Mouse (Mus musculus) liver, embryonic 11.5 days (tissue): ENCODE data around the gene Hecw2. TPM values are rescaled to one million over a fixed set of nuclear protein-coding genes. Genes with fewer than 3 reads are reported as not detected.

Experiments
- ATAC-seq: fragments of 200-750 bp; cut with Nextera tagmentation; replicated peaks from 2 replicates; pipeline ENCODE4 v1.8.0; 2017; ENCODE audit warnings: moderate number of reproducible peaks, mild to moderate bottlenecking, moderate TSS enrichment, moderate library complexity; ENCODE audit not compliant: low FRiP score
- DNase-seq: peaks from one replicate; pipeline ENCODE4 v3.0.0-alpha.2; 2017; ENCODE audit warnings: low spot score
- H3K27ac ChIP-seq: fragments of 300-500 bp; sonication (generic); 2 replicates; pipeline ENCODE4 v1.5.1; 2014; ENCODE audit warnings: mild to moderate bottlenecking, low read depth, low read length, control low read depth
- H3K27me3 ChIP-seq: fragments of 300-500 bp; sonication (generic); replicated peaks from 2 replicates; pipeline ENCODE4 v1.6.1; 2014; ENCODE audit warnings: low read length, mixed read lengths; ENCODE audit not compliant: control insufficient read depth, insufficient read depth
- H3K36me3 ChIP-seq: fragments of 300-500 bp; sonication (generic); 2 replicates; pipeline ENCODE4 v1.6.1; 2014; ENCODE audit warnings: mild to moderate bottlenecking, low read length, moderate library complexity, mixed read lengths; ENCODE audit not compliant: control insufficient read depth, insufficient read depth
- H3K4me1 ChIP-seq: fragments of 300-500 bp; sonication (generic); replicated peaks from 2 replicates; pipeline ENCODE4 v1.6.1; 2014; ENCODE audit warnings: low read length, mixed read lengths; ENCODE audit not compliant: control insufficient read depth, insufficient read depth
- H3K4me2 ChIP-seq: fragments of 300-500 bp; sonication (generic); 2 replicates; pipeline ENCODE4 v1.6.1; 2014; ENCODE audit warnings: mild to moderate bottlenecking, control low read depth, moderate library complexity
- H3K4me3 ChIP-seq: fragments of 300-500 bp; sonication (generic); 2 replicates; pipeline ENCODE4 v1.5.1; 2014; ENCODE audit warnings: low read depth, low read length, control low read depth
- H3K9ac ChIP-seq: fragments of 300-500 bp; sonication (generic); 2 replicates; pipeline ENCODE4 v1.6.1; 2014; ENCODE audit warnings: low read depth, low read length, control low read depth
- H3K9me3 ChIP-seq: fragments of 300-500 bp; sonication (generic); 2 replicates; pipeline ENCODE4 v1.6.1; 2016; ENCODE audit warnings: low read length, inconsistent platforms, mixed read lengths; ENCODE audit not compliant: control insufficient read depth
- WGBS: fragments of 180-500 bp; shearing (Covaris S2); extraction: QIAGEN DNeasy Blood & Tissue Kit; methylation state at CpG from one replicate; pipeline ENCODE4 v1.1.7; 2014; 5-methylcytosine and 5-hydroxymethylcytosine counted together
- polyA plus RNA-seq: library from polyadenylated mRNA; unstranded; fragments of >200 nt; fragmentation: Nextera tagmentation; extraction: Ambion mirVana; gene quantifications from 2 replicates; pipeline ENCODE4 v1.2.1, GENCODE M21; 2014

Hecw2 gene
- polyA plus RNA-seq, 1 experiment from 2014 or later: 1.8 TPM

GRCm38 (mm10) chr1:53830286-53830685, 364.7 kb downstream of the Hecw2 start:
- H3K9me3 ChIP-seq: no peaks in the 10 kb centered on the region
- H3K27ac ChIP-seq: no peak overlapping the region
- WGBS: 83% methylated on average over 5 of the region's 5 CpGs
- no peak for ATAC-seq
- H3K4me1 ChIP-seq: no peaks in the 10 kb centered on the region
- no peaks in the 10 kb centered on the region for H3K36me3 ChIP-seq
- no peak overlapping the region for H3K9ac ChIP-seq
- H3K27me3 ChIP-seq: no peaks in the 10 kb centered on the region
- H3K4me3 ChIP-seq: no peak overlapping the region
- DNase-seq: no peak
- no peak overlapping the region for H3K4me2 ChIP-seq

GRCm38 (mm10) chr1:53829089-53829488, 365.9 kb downstream of the Hecw2 start:
- Histone ChIP-seq H3K4me3 (no peak overlapping the region), H3K9me3 (no peaks in the 10 kb centered on the region), H3K27ac (no peak overlapping the region), H3K9ac (no peak overlapping the region), H3K27me3 (no peaks in the 10 kb centered on the region), H3K4me2 (no peak overlapping the region), H3K4me1 (no peaks in the 10 kb centered on the region), H3K36me3 (no peaks in the 10 kb centered on the region)
- no peak for ATAC-seq
- DNase-seq: no peak
- WGBS: 76% methylated on average over 9 of the region's 9 CpGs

GRCm38 (mm10) chr1:53824446-53825337, 370.3 kb downstream of the Hecw2 start:
- Histone ChIP-seq H3K4me3 (no peak overlapping the region), H3K27me3 (no peaks in the 10 kb centered on the region), H3K4me1 (no peaks in the 10 kb centered on the region), H3K36me3 (no peaks in the 10 kb centered on the region), H3K27ac (no peak overlapping the region), H3K9me3 (no peaks in the 10 kb centered on the region), H3K4me2 (no peak overlapping the region), H3K9ac (no peak overlapping the region)
- DNase-seq (no peak), ATAC-seq (no peak)
- 79% methylated on average over 9 of the region's 9 CpGs for WGBS

GRCm38 (mm10) chr1:53823687-53824445, 371.1 kb downstream of the Hecw2 start:
- H3K27me3 ChIP-seq: no peaks in the 10 kb centered on the region
- ATAC-seq: no peak
- DNase-seq: no peak
- H3K4me3 ChIP-seq: no peak overlapping the region
- peak overlapping the region; percentile 48 for H3K4me2 ChIP-seq
- no peak overlapping the region for H3K27ac ChIP-seq
- H3K9ac ChIP-seq: no peak overlapping the region
- H3K36me3 ChIP-seq: no peaks in the 10 kb centered on the region
- no peaks in the 10 kb centered on the region for H3K4me1 ChIP-seq
- 9% methylated on average over 10 of the region's 10 CpGs for WGBS
- no peaks in the 10 kb centered on the region for H3K9me3 ChIP-seq

- DNase-seq (no peak), ATAC-seq (no peak)
- Histone ChIP-seq H3K27me3 (no peaks in the 10 kb centered on the region), H3K4me2 (no peak overlapping the region), H3K4me1 (no peaks in the 10 kb centered on the region), H3K27ac (no peak overlapping the region), H3K36me3 (no peaks in the 10 kb centered on the region), H3K9me3 (no peaks in the 10 kb centered on the region), H3K9ac (no peak overlapping the region), H3K4me3 (no peak overlapping the region)
Measured at GRCm38 (mm10) chr1:53821983-53822382, 373.0 kb downstream of the Hecw2 start.

GRCm38 (mm10) chr1:53820041-53820632, 374.8 kb downstream of the Hecw2 start:
- Histone ChIP-seq H3K27me3 (no peaks in the 10 kb centered on the region), H3K9me3 (no peaks in the 10 kb centered on the region), H3K4me2 (no peak overlapping the region), H3K27ac (no peak overlapping the region), H3K36me3 (no peaks in the 10 kb centered on the region), H3K4me1 (no peaks in the 10 kb centered on the region), H3K4me3 (no peak overlapping the region), H3K9ac (no peak overlapping the region)
- 80% methylated on average over 5 of the region's 5 CpGs for WGBS
- DNase-seq (no peak), ATAC-seq (no peak)

GRCm38 (mm10) chr1:53818072-53818862, 376.7 kb downstream of the Hecw2 start:
- no peaks in the 10 kb centered on the region for H3K36me3 ChIP-seq

GRCm38 (mm10) chr1:53816353-53816752, 378.6 kb downstream of the Hecw2 start:
- Histone ChIP-seq H3K4me2 (no peak overlapping the region), H3K9me3 (no peaks in the 10 kb centered on the region), H3K36me3 (no peaks in the 10 kb centered on the region), H3K4me1 (no peaks in the 10 kb centered on the region), H3K9ac (no peak overlapping the region), H3K4me3 (no peak overlapping the region), H3K27ac (no peak overlapping the region), H3K27me3 (no peaks in the 10 kb centered on the region)
- whole genome bisulfite sequencing: 67% methylated on average over 2 of the region's 2 CpGs
- ATAC-seq: no peak
- no peak for DNase-seq

More at GRCm38 (mm10) chr1:53818072-53818862, 376.7 kb downstream of the Hecw2 start:
- Histone ChIP-seq H3K27me3 (no peaks in the 10 kb centered on the region), H3K27ac (no peak overlapping the region), H3K9ac (no peak overlapping the region), H3K9me3 (no peaks in the 10 kb centered on the region), H3K4me2 (no peak overlapping the region), H3K4me1 (no peaks in the 10 kb centered on the region), H3K4me3 (no peak overlapping the region)
- DNase-seq (no peak), ATAC-seq (no peak)
- WGBS: 45% methylated on average over 3 of the region's 3 CpGs
